Mouse (Mus musculus) neural tube, embryonic 14.5 days (tissue): ENCODE results near the gene Bcdin3d. TPM values are rescaled to one million over a fixed set of nuclear protein-coding genes. Genes with fewer than 3 reads are reported as not detected.
A peak's percentile ranks its signal among the peaks of the same experiment; 100 is the strongest.
"Not testable (repeated sequence)": the region's sequence is repeated elsewhere in the genome, so short reads cannot be mapped to it uniquely, and the experiment has no call there.

ENCODE experiments used
- ATAC-seq: fragments of 200-750 bp; cut with Nextera tagmentation; 2 replicates; pipeline ENCODE4 v1.8.0; 2017; ENCODE audit warnings: low read depth, mild to moderate bottlenecking, moderate TSS enrichment, moderate library complexity
- H3K27ac ChIP-seq: fragments of 300-500 bp; sonication (generic); 2 replicates; pipeline ENCODE4 v1.5.1; 2014; ENCODE audit warnings: low read depth, mild to moderate bottlenecking, control low read depth, low read length, moderate library complexity, mixed read lengths
- H3K27me3 ChIP-seq: fragments of 300-500 bp; sonication (generic); 2 replicates; pipeline ENCODE4 v1.6.1; 2014; ENCODE audit warnings: low read length; ENCODE audit not compliant: control insufficient read depth, insufficient read depth
- H3K36me3 ChIP-seq: fragments of 300-500 bp; sonication (generic); 2 replicates; pipeline ENCODE4 v1.6.1; 2014; ENCODE audit warnings: low read length, mixed read lengths; ENCODE audit not compliant: control insufficient read depth, insufficient read depth
- H3K4me1 ChIP-seq: fragments of 300-500 bp; sonication (generic); 2 replicates; pipeline ENCODE4 v1.6.1; 2014; ENCODE audit warnings: low read length; ENCODE audit not compliant: control insufficient read depth, insufficient read depth
- H3K4me2 ChIP-seq: fragments of 300-500 bp; sonication (generic); 2 replicates; pipeline ENCODE4 v1.6.1; 2014; ENCODE audit warnings: mild to moderate bottlenecking, low read depth, low read length, control low read depth
- H3K4me3 ChIP-seq: fragments of 300-500 bp; sonication (generic); 2 replicates; pipeline ENCODE4 v1.5.1; 2014; ENCODE audit warnings: low read depth, low read length, control low read depth, mixed read lengths
- H3K9ac ChIP-seq: fragments of 300-500 bp; sonication (generic); replicated peaks from 2 replicates; pipeline ENCODE4 v1.6.1; 2014; ENCODE audit warnings: low read depth, mild to moderate bottlenecking, control low read depth, low read length, mixed read lengths
- H3K9me3 ChIP-seq: fragments of 300-500 bp; sonication (generic); 2 replicates; pipeline ENCODE4 v1.6.1; 2016; ENCODE audit warnings: low read length; ENCODE audit not compliant: control insufficient read depth
- WGBS: fragments of 180-500 bp; shearing (Covaris S2); extraction: QIAGEN DNeasy Blood & Tissue Kit; methylation state at CpG from one replicate; pipeline ENCODE4 v1.1.7; 2014; 5-methylcytosine and 5-hydroxymethylcytosine counted together
- polyA plus RNA-seq: library from polyadenylated mRNA; unstranded; fragments of >200 nt; fragmentation: Nextera tagmentation; extraction: Ambion mirVana; gene quantifications from 2 replicates; pipeline ENCODE4 v1.2.1, GENCODE M21; 2014

Gene Bcdin3d
- polyA plus RNA-seq, 1 experiment from 2014 or later = 19.7 TPM

- no peak for ATAC-seq
- Histone ChIP-seq H3K36me3 (no peaks in the 10 kb centered on the region; the same call in 1 of the 2 replicates), H3K9ac (no peak overlapping the region), H3K4me3 (no peak overlapping the region), H3K9me3 (no peaks in the 10 kb centered on the region), H3K4me2 (no peak overlapping the region), H3K4me1 (peaks cover 37% of the 10 kb centered on the region), H3K27ac (no peak overlapping the region), H3K27me3 (no peaks in the 10 kb centered on the region)
- 71% methylated on average over 11 of the region's 11 CpGs for WGBS
Observed at GRCm38 (mm10) chr15:99453153-99453900, 21.2 kb downstream of the Bcdin3d start.

GRCm38 (mm10) chr15:99449751-99450280 lies 24.7 kb downstream of the Bcdin3d start:
- no peaks in the 10 kb centered on the region; the same call in 1 of the 2 replicates for H3K36me3 ChIP-seq
- 0 out of 2 replicates have a peak overlapping the region, but pooled peaks have one; percentile 28 for H3K9ac ChIP-seq
- H3K4me2 ChIP-seq = no peak overlapping the region
- no peak overlapping the region for H3K27ac ChIP-seq
- ATAC-seq = no peak
- WGBS = 86% methylated on average over 8 of the region's 8 CpGs
- H3K4me1 ChIP-seq = peaks cover 18% of the 10 kb centered on the region
- no peaks in the 10 kb centered on the region for H3K9me3 ChIP-seq
- no peak overlapping the region for H3K4me3 ChIP-seq
- H3K27me3 ChIP-seq = no peaks in the 10 kb centered on the region

DNA sequence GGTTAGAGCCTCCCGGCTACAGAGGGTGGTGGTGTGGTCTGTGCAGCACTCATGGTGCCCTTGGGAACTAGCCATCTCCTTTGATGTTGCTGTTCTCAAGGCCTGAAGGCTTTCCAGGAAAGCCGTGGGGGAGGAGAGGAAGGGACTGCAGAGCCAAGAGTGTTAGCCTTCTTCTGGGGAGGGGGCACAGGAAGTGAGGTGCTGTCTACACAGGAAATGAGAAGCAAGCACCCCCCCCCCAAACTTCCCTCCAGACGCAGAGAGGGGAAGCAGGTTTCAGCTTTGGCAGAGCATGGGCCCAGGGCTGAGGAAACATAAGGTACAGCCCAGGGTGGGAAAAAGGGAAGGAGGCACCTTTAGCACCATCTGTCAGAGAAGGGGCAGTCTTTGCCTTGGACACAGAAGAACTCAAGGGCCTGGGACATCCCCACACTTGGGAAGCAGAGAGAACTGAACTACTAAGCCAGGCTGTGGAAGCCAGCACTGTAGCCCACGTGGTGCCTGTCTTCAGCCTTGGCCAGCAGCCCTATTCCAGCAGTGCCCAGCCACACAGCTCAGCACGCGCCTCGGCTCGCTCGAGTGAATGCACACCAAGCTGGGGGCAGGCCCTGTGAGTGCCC lies 25.3 kb downstream of the Bcdin3d start:
- Histone ChIP-seq H3K4me1 (peaks cover 15% of the 10 kb centered on the region; the same call in 1 of the 2 replicates), H3K27me3 (no peaks in the 10 kb centered on the region), H3K27ac (no peak overlapping the region), H3K9ac (0 out of 2 replicates have a peak overlapping the region, but pooled peaks have one; percentile 28), H3K4me2 (no peak overlapping the region), H3K9me3 (no peaks in the 10 kb centered on the region), H3K4me3 (no peak overlapping the region), H3K36me3 (no peaks in the 10 kb centered on the region; the same call in 1 of the 2 replicates)
- WGBS = 64% methylated on average over 9 of the region's 9 CpGs
- no peak for ATAC-seq

GRCm38 (mm10) chr15:99446136-99446535 lies 28.4 kb downstream of the Bcdin3d start:
- not testable (repeated sequence) for H3K4me1 ChIP-seq, H3K27me3 ChIP-seq, H3K27ac ChIP-seq, H3K9ac ChIP-seq, H3K36me3 ChIP-seq, H3K9me3 ChIP-seq, ATAC-seq, H3K4me2 ChIP-seq, H3K4me3 ChIP-seq
- WGBS = 91% methylated on average over 10 of the region's 10 CpGs

GRCm38 (mm10) chr15:99445567-99445966 lies 29.0 kb downstream of the Bcdin3d start:
- no peak for ATAC-seq

DNA sequence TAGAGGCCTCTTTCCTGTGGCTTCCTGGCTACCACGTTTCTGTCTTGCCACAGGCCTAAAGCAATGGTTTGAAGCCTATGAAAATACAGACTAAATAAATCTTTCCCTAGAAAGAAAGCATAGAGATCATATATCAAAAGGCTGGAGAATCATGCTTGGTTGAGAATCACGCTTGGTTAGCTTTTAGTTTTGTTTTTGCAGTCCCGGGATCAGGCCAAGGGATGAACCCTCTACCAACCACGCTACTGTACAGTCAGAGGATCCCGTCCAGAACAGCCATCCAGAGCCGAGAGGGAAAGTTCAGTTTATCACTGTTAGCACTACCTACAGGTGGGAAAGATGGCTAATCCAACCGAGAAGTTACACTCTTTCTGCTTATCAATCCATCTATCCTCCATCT lies 32.2 kb downstream of the Bcdin3d start:
- Histone ChIP-seq H3K4me2 (no peak overlapping the region), H3K4me3 (no peak overlapping the region), H3K9me3 (no peaks in the 10 kb centered on the region), H3K27me3 (no peaks in the 10 kb centered on the region), H3K4me1 (peaks cover 14% of the 10 kb centered on the region), H3K9ac (no peak overlapping the region), H3K36me3 (no peaks in the 10 kb centered on the region), H3K27ac (no peak overlapping the region)
- no peak for ATAC-seq
- WGBS = 83% methylated on average over 7 of the region's 7 CpGs

More at GRCm38 (mm10) chr15:99445567-99445966, 29.0 kb downstream of the Bcdin3d start:
- Histone ChIP-seq H3K27me3 (no peaks in the 10 kb centered on the region), H3K27ac (peak overlapping the region; percentile 55; the same call in 1 of the 2 replicates), H3K9me3 (no peaks in the 10 kb centered on the region), H3K9ac (no peak overlapping the region), H3K36me3 (no peaks in the 10 kb centered on the region), H3K4me2 (no peak overlapping the region; the same call in 1 of the 2 replicates), H3K4me3 (no peak overlapping the region), H3K4me1 (peaks cover 14% of the 10 kb centered on the region)
- WGBS = 25% methylated on average over 6 of the region's 6 CpGs

DNA sequence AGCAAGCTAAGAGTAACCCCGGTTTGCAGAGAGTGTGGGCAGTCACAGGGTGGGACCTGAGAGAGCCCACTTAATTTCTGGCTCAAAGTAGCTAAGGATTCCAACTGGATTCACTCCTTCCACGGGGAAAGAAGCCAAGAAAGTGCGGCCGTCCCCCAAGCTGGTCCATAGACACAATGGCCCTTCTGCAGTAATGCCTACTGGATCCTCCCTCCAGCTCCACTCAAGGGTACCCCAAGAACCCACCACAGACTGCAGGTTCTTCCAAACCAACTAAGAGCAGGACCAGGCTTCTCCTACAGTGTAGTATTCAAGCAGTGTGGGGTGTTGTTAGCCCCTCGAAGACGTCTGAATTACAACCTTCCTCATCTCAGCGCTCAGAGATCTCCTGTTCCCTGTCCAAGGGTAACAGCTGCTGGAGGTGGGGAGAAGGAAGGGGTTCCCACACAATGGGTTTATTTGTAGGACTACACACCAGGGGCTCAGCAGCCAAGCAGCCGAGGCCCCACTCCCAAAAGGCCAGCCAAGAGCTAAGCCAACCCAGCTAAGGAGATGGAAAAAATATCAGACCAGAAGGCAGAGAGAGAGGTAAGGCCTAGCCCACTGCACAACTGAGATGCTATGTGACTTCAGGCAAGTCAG lies 33.6 kb downstream of the Bcdin3d start:
- WGBS = 45% methylated on average over 8 of the region's 8 CpGs
- Histone ChIP-seq H3K9ac (no peak overlapping the region), H3K4me3 (no peak overlapping the region), H3K36me3 (no peaks in the 10 kb centered on the region), H3K4me1 (peaks cover 18% of the 10 kb centered on the region), H3K9me3 (no peaks in the 10 kb centered on the region), H3K27ac (peak overlapping the region; percentile 69), H3K4me2 (no peak overlapping the region), H3K27me3 (no peaks in the 10 kb centered on the region)
- ATAC-seq = peak; percentile 11; the same call in 1 of the 2 replicates

- Histone ChIP-seq H3K27me3 (no peaks in the 10 kb centered on the region), H3K4me2 (no peak overlapping the region), H3K4me1 (peaks cover 18% of the 10 kb centered on the region), H3K36me3 (no peaks in the 10 kb centered on the region), H3K4me3 (no peak overlapping the region), H3K9me3 (no peaks in the 10 kb centered on the region), H3K27ac (peak overlapping the region; percentile 69), H3K9ac (no peak overlapping the region)
- WGBS = 45% methylated on average over 2 of the region's 2 CpGs
- ATAC-seq = peak; percentile 80
Observed at GRCm38 (mm10) chr15:99440112-99440815, 34.3 kb downstream of the Bcdin3d start.
